Mouse (Mus musculus) embryonic stem cell, embryonic (primary cell): ENCODE data around the gene Nt5c2.

ENCODE experiments used
- CTCF ChIA-PET, 4 experiments: fragments of 300-600 bp in 2 of 4; fragments of 350-600 bp in 2 of 4; sonication (Branson Sonifier 250); formaldehyde crosslinking; loops; one replicate each; lab custom pipeline; 2022; ENCODE audit warnings: inconsistent platforms in 2 of 4; lab: Charles Lee
- POLR2A ChIA-PET, 4 experiments: fragments of 300-600 bp in 2 of 4; fragments of 350-600 bp in 2 of 4; sonication (Branson Sonifier 250); formaldehyde crosslinking; loops; one replicate each; lab custom pipeline; 2022; ENCODE audit warnings: antibody characterized with exemption in 4 of 4, inconsistent platforms in 1 of 4; lab: Charles Lee

Gene Nt5c2

GRCm38 (mm10) chr19:46864079-46864478, 150.9 kb downstream of the Nt5c2 start:
- POLR2A ChIA-PET: interaction anchor here in 2 of 4 experiments (0.6 to 1.7 kb wide), 5 partner anchors 28 to 401 kb away, joined by 3 to 6 read pairs (median 3); no protein-coding TSS in a partner anchor

DNA sequence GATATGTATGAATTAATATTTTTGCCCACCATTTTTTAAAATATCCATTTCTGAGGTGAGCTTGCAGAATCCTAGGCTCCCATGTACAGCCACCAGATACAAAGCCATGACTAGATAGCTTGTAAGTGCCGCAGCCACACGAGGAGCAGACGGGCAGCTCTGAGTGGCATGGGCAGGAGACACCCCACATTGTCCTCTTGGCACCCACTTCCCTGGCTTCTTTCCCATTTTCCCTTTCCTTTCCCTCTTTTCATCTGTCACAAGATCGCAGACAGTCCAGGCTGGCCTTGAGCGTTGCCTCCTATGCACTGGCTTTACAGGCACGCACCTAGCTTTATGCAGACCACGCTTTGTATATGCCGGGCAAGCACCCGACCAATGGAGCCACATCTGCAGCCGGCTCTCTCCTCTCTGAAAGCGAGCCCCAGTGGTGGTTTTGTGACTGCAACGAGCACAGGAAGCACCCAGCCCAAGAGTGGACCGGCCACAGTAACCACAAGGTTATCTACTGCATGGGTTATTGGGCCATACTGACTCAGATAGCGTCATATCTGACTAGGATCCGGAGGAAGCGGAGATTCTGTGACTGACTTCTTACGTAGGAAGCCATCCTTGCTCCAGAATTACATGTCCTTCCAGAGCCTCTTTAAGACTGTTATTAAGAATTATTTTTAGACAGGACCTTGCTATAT, 151.6 kb downstream of the Nt5c2 start:
- POLR2A ChIA-PET: interaction anchor here in 2 of 4 experiments (0.6 to 1.7 kb wide), 4 partner anchors 99 to 400 kb away, joined by 3 to 6 read pairs (median 3); no protein-coding TSS in a partner anchor
- CTCF ChIA-PET: interaction anchor here in 3 of 4 experiments (0.6 to 2.8 kb wide), 5 partner anchors 12 to 252 kb away, joined by 3 to 10 read pairs (median 3); no protein-coding TSS in a partner anchor

More at GRCm38 (mm10) chr19:46864079-46864478, 150.9 kb downstream of the Nt5c2 start:
- CTCF ChIA-PET: interaction anchor here in 2 of 4 experiments (0.6 to 2.8 kb wide), 2 partner anchors 12 to 253 kb away, joined by 3 to 10 read pairs; no protein-coding TSS in a partner anchor

- POLR2A ChIA-PET: no interaction called here
- CTCF ChIA-PET: interaction anchor here in 3 of 4 experiments (0.6 to 2.8 kb wide), 4 partner anchors 13 to 102 kb away, joined by 3 to 10 read pairs (median 4); no protein-coding TSS in a partner anchor
Observed at GRCm38 (mm10) chr19:46862556-46862955, 152.4 kb downstream of the Nt5c2 start.

GRCm38 (mm10) chr19:46858200-46858599, 156.8 kb downstream of the Nt5c2 start:
- ChIA-PET CTCF (interaction anchor here in 3 of 4 experiments (1.1 to 2.2 kb wide), 4 partner anchors 11 to 98 kb away, joined by 3 to 7 read pairs (median 6); no protein-coding TSS in a partner anchor), POLR2A (interaction anchor here in 1 of 4 experiments (0.8 to 2.7 kb wide), 2 partner anchors 22 to 97 kb away, joined by 4 to 8 read pairs; partner anchors contain the start of gene Cnnm2)

- ChIA-PET CTCF (interaction anchor here in 3 of 4 experiments (1.1 to 2.2 kb wide), 4 partner anchors 12 to 97 kb away, joined by 3 to 7 read pairs (median 6); no protein-coding TSS in a partner anchor), POLR2A (interaction anchor here in 2 of 4 experiments (0.8 to 2.7 kb wide), 4 partner anchors 9 to 96 kb away, joined by 3 to 8 read pairs (median 4); partner anchors contain the start of gene Cnnm2 (in 1 of the 2))
Observed at GRCm38 (mm10) chr19:46857277-46857989, 157.5 kb downstream of the Nt5c2 start.

DNA sequence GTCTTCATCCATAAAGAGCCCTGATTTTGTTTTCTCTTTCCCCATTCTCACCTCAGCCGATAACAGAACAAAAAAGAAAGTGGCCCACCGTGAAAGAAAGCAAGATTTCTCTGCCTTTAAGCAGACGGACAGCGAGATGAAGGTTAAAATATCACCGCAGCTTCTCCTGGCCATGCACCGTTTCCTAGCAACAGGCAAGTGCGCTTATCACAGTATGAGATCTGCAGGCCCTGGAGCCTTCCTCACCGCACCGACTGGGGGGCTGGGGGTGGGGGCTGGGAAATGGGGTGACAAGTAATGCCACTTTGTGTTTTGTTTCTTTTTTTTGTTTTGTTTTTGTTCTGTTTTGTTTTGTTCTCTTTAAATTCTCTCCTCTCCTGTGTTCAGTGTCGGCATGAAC, 158.2 kb downstream of the Nt5c2 start:
- POLR2A ChIA-PET: interaction anchor here in 2 of 4 experiments (0.9 to 2.7 kb wide), 5 partner anchors 8 to 96 kb away, joined by 3 to 8 read pairs (median 3); partner anchors contain the start of gene Cnnm2 (in 1 of the 2)
- CTCF ChIA-PET: interaction anchor here in 3 of 4 experiments (0.6 to 2.2 kb wide), 7 partner anchors 13 to 211 kb away, joined by 3 to 7 read pairs (median 3); partner anchors contain the start of gene Taf5 (in 1 of the 3)

DNA sequence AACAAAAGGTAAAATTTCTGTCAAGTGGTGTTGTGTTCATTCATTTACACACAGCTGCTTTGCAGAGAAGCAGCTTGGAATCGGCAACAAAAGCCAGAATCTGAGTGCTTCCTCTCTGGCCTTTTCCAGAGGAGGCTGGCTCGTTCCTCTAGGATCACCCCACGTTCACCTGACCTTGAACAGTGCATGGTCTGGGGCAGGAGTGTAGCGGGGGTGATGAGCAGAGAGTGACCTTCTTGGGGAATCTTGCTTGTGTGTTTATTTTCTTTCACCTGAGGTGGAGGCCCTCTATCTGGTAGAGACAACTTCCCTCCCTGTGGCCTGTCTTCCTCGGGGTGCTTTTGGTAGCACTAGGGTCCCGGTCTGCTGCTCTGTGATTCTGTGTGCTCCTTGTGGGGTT, 158.7 kb downstream of the Nt5c2 start:
- POLR2A ChIA-PET: interaction anchor here in 2 of 4 experiments (0.9 to 2.7 kb wide), 7 partner anchors 8 to 95 kb away, joined by 3 to 8 read pairs (median 3); partner anchors contain the start of gene Cnnm2 (in 1 of the 2)
- CTCF ChIA-PET: interaction anchor here in 3 of 4 experiments (0.6 to 2.2 kb wide), 7 partner anchors 13 to 211 kb away, joined by 3 to 7 read pairs (median 3); partner anchors contain the start of gene Taf5 (in 1 of the 3)

GRCm38 (mm10) chr19:46849443-46849997, 165.4 kb downstream of the Nt5c2 start:
- POLR2A ChIA-PET: interaction anchor here in 3 of 4 experiments (0.7 to 4.7 kb wide), 8 partner anchors 10 to 89 kb away, joined by 3 to 45 read pairs (median 6); partner anchors contain the start of gene Cnnm2 (in 1 of the 3)
- CTCF ChIA-PET: interaction anchor here in 3 of 4 experiments (0.9 to 1.8 kb wide), 3 partner anchors 88 to 89 kb away, joined by 3 to 11 read pairs (median 7); partner anchors contain the start of gene Cnnm2 (in 1 of the 3)

- ChIA-PET CTCF (interaction anchor here (0.6 to 3.7 kb wide), 10 partner anchors 9 to 547 kb away, joined by 3 to 12 read pairs (median 3); partner anchors contain the start of gene Cnnm2 (in 1 of the 4)), POLR2A (interaction anchor here (0.6 to 4.7 kb wide), 21 partner anchors 8 to 1913 kb away, joined by 3 to 45 read pairs (median 4); partner anchors contain the start of genes Cnnm2 (in 1 of the 4), Pdcd11 (in 1 of the 4), Taf5 (in 1 of the 4) and Usmg5 (in 1 of the 4))
Observed at GRCm38 (mm10) chr19:46848381-46849268, 166.3 kb downstream of the Nt5c2 start.

GRCm38 (mm10) chr19:46846459-46846858, 168.5 kb downstream of the Nt5c2 start:
- CTCF ChIA-PET: interaction anchor here in 3 of 4 experiments (0.6 to 3.7 kb wide), 4 partner anchors 10 to 1269 kb away, joined by 3 to 12 read pairs (median 3); no protein-coding TSS in a partner anchor
- POLR2A ChIA-PET: interaction anchor here in 2 of 4 experiments (0.6 to 4.7 kb wide), 6 partner anchors 8 to 216 kb away, joined by 3 to 45 read pairs (median 4); partner anchors contain the start of gene Cnnm2 (in 1 of the 2)

DNA sequence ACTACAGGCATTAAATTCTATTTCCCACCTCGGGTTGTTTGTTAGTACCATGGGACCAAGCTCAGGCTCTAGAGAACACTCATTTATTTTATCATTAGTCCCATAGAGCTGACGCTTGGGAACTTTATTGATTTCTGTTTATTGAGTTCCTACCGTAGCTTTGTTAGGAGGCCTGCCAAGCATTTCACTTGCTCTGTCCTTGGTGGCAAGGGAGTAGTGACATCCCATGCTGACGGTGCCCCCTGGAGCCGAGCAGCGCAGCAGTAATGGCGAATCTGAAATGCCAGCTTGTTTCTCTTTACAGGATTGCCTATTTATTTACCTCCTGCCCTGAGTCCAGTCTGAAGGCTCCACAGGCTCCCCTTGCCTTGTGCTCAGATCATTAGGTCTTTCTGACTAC, 168.9 kb downstream of the Nt5c2 start:
- ChIA-PET CTCF (interaction anchor here in 3 of 4 experiments (0.7 to 3.7 kb wide), 4 partner anchors 10 to 86 kb away, joined by 3 to 12 read pairs (median 5); no protein-coding TSS in a partner anchor), POLR2A (interaction anchor here in 2 of 4 experiments (0.7 to 4.7 kb wide), 5 partner anchors 8 to 216 kb away, joined by 3 to 45 read pairs (median 4); partner anchors contain the start of gene Cnnm2 (in 1 of the 2))

- CTCF ChIA-PET: interaction anchor here in 3 of 4 experiments (0.5 to 1.1 kb wide), 5 partner anchors 33 to 409 kb away, joined by 4 to 9 read pairs (median 4); no protein-coding TSS in a partner anchor
- POLR2A ChIA-PET: interaction anchor here in 3 of 4 experiments (0.5 to 3.2 kb wide), 16 partner anchors 8 to 335 kb away, joined by 3 to 9 read pairs (median 3); partner anchors contain the start of gene Cnnm2 (in 1 of the 3)
Observed at GRCm38 (mm10) chr19:46843030-46843429, 171.9 kb downstream of the Nt5c2 start.

- ChIA-PET POLR2A (interaction anchor here in 2 of 4 experiments (1.1 to 5.5 kb wide), 6 partner anchors 7 to 60 kb away, joined by 3 to 45 read pairs (median 4); no protein-coding TSS in a partner anchor), CTCF (no interaction called here)
Observed at GRCm38 (mm10) chr19:46841016-46841415, 173.9 kb downstream of the Nt5c2 start.

DNA sequence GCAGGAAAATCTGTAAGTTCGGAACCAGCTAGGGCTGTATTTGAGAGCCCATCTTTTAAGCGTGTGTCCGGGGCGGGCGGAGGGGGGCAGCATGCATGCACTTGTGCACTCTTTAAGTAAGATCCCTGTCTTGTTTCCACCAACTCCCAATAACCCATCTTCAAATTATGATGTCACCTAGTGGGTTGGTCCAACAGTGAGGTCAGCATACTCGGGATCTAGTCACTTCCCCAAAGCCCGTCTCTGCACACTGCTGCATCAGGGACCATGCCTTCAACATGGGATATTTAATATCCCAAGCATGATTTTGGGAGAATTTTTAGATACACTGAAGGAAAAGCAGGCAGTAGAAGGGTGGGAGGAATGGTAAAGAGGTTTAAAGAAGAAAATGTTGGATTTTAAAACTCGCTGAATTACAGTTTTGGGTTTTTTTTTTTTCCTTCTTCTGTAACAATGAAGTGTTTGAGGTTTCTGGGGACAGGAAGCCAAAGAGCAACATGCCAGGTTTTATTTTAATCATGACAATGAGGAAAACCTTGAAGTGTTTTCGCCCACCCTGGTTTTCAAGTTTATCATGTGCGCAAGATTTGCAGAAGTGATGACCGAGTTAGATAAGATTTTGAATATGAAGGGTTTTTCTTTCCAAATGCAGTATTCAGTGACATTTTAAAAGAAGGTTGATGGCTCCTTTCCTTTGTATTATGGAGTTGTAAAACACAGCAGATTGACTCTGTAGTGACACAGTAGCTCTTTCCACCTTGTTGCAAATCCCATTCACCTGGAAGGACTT, 177.5 kb downstream of the Nt5c2 start:
- ChIA-PET POLR2A (interaction anchor here in 3 of 4 experiments (0.6 to 5.5 kb wide), 18 partner anchors 9 to 613 kb away, joined by 3 to 45 read pairs (median 6); partner anchors contain the start of gene Cnnm2 (in 2 of the 3)), CTCF (interaction anchor here in 2 of 4 experiments (0.6 to 0.9 kb wide), 3 partner anchors 71 to 178 kb away, joined by 3 to 8 read pairs (median 5); no protein-coding TSS in a partner anchor)
